Mouse (Mus musculus) liver, postnatal 0 days (tissue): ENCODE results near the gene Epn3. TPM values are rescaled to one million over a fixed set of nuclear protein-coding genes. Genes with fewer than 3 reads are reported as not detected.

Experiments used
- ATAC-seq: fragments of 200-750 bp; cut with Nextera tagmentation; 2 replicates; pipeline ENCODE4 v1.8.0; 2017; ENCODE audit warnings: mild to moderate bottlenecking, moderate library complexity
- DNase-seq: peaks from one replicate; pipeline ENCODE4 v3.0.0-alpha.2; 2016
- H3K27ac ChIP-seq: fragments of 300-500 bp; sonication (generic); 2 replicates; pipeline ENCODE4 v1.5.1; 2014; ENCODE audit warnings: antibody characterized with exemption, moderate library complexity, mild to moderate bottlenecking, low read depth
- H3K27me3 ChIP-seq: fragments of 300-500 bp; sonication (generic); 2 replicates; pipeline ENCODE4 v1.6.1; 2014; ENCODE audit warnings: low read length, control low read depth, mixed read lengths; ENCODE audit not compliant: insufficient read depth
- H3K36me3 ChIP-seq: fragments of 300-500 bp; sonication (generic); replicated peaks from 2 replicates; pipeline ENCODE4 v1.6.1; 2014; ENCODE audit warnings: mild to moderate bottlenecking, control low read depth, low read length, moderate library complexity, mixed read lengths; ENCODE audit not compliant: insufficient read depth
- H3K4me1 ChIP-seq: fragments of 300-500 bp; sonication (generic); 2 replicates; pipeline ENCODE4 v1.6.1; 2014; ENCODE audit warnings: antibody characterized with exemption, mild to moderate bottlenecking, control low read depth; ENCODE audit not compliant: insufficient read depth
- H3K4me2 ChIP-seq: fragments of 300-500 bp; sonication (generic); 2 replicates; pipeline ENCODE4 v1.6.1; 2014; ENCODE audit warnings: low read depth, mild to moderate bottlenecking, low read length, moderate library complexity, mixed read lengths
- H3K4me3 ChIP-seq: fragments of 300-500 bp; sonication (generic); 2 replicates; pipeline ENCODE4 v1.5.1; 2014; ENCODE audit warnings: low read depth, low read length
- H3K9ac ChIP-seq: fragments of 300-500 bp; sonication (generic); replicated peaks from 2 replicates; pipeline ENCODE4 v1.6.1; 2014; ENCODE audit warnings: mild to moderate bottlenecking, moderate library complexity
- H3K9me3 ChIP-seq: fragments of 300-500 bp; sonication (generic); 2 replicates; pipeline ENCODE4 v1.6.1; 2016; ENCODE audit warnings: mild to moderate bottlenecking, control low read depth, low read length, mixed read lengths
- CTCF ChIP-seq: sonication (generic); IDR thresholded peaks from 2 replicates; pipeline ENCODE4 v1.5.1; 2016; ENCODE audit warnings: antibody characterized with exemption, low read depth
- EP300 ChIP-seq: IDR thresholded peaks from 2 replicates; pipeline ENCODE4 v1.6.1; 2016; ENCODE audit warnings: antibody characterized with exemption, low read depth, mild to moderate bottlenecking
- WGBS: fragments of 180-500 bp; shearing (Covaris S2); extraction: QIAGEN DNeasy Blood & Tissue Kit; methylation state at CpG from one replicate; pipeline ENCODE4 v1.1.7; 2014; ENCODE audit not compliant: insufficient replicate concordance; 5-methylcytosine and 5-hydroxymethylcytosine counted together
- polyA plus RNA-seq: library from polyadenylated mRNA; unstranded; fragments of >200 nt; fragmentation: Nextera tagmentation; extraction: Ambion mirVana; gene quantifications from 2 replicates; pipeline ENCODE4 v1.2.1, GENCODE M21; 2015

Epn3 gene
- polyA plus RNA-seq, 1 experiment from 2014 or later, result 0.21 TPM

DNA sequence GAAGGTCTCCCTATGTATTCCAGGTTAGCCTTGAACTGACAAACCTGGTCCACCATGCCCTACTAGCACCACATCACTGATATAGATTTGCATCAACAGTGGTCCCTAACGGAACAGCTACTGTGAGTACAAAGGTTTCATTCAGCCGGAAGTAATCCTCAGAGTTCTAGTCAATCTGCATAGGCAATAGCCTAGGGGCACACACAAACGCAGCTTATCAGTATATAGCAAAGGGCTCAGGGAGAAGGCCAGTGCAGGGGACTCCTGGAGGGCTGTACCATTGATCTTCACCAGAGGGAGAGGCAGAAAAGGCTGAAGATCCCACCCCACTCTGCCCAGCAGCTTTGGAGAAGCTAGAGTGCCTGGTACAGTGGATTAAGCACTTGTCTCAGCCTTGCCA lies 52.8 kb downstream of the Epn3 start:
- 34% methylated on average over 3 of the region's 3 CpGs for WGBS
- no peak for ATAC-seq
- no peak overlapping the region for H3K4me2 ChIP-seq
- H3K4me3 ChIP-seq, result no peak overlapping the region
- H3K36me3 ChIP-seq, result no peaks in the 10 kb centered on the region
- H3K9ac ChIP-seq, result no peak overlapping the region
- H3K27me3 ChIP-seq, result 0 out of 2 replicates have a peak, but pooled peaks cover 4% of the 10 kb centered on the region
- no peak for TF ChIP-seq CTCF
- TF ChIP-seq EP300, result no peak
- no peaks in the 10 kb centered on the region for H3K4me1 ChIP-seq
- DNase-seq, result no peak
- no peaks in the 10 kb centered on the region for H3K9me3 ChIP-seq
- no peak overlapping the region for H3K27ac ChIP-seq

DNA sequence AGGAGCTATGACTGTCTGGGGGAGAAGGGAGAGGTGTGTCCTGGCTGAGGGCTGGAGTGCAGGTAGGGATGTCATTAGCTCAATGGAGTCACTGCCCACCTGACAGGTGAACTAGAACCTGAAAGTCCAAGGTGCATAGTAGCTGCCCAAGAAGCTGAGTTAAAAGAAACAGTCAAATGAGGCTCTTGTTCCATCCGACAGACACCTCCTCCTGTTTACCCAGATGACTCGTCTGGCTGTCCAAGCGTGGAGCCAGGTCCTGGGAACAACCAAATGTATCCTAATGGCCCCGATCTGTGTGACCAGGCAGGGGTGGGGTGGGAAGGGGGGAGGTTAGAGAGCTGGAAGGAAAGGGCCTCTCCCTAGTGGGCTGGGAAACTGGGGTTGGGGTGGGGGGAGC lies 54.5 kb downstream of the Epn3 start:
- ATAC-seq, result no peak

DNA sequence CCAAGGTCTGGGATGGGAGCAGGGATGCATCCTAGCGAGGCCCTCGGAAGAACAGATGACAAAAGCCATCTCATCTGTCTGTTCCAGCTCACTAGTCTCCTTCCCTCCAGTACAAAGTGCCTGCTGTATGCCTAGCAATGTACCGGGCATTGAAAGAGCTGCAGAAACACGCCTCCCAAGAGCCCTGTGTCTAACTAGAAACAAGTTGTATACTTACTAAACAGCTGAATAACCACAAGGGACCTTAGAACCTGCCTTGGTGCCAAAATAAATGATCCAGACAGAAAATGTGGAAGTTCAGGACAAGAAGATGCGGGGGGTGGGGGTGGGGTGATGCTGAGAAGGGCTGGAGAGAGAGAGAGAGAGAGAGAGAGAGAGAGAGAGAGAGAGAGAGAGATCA lies 54.9 kb downstream of the Epn3 start:
- no peak for ATAC-seq
- no peak overlapping the region for H3K4me3 ChIP-seq
- H3K9ac ChIP-seq, result no peak overlapping the region
- TF ChIP-seq CTCF, result no peak
- H3K27me3 ChIP-seq, result 0 out of 2 replicates have a peak, but pooled peaks cover 4% of the 10 kb centered on the region
- no peaks in the 10 kb centered on the region for H3K9me3 ChIP-seq
- H3K27ac ChIP-seq, result no peak overlapping the region
- no peak overlapping the region for H3K4me2 ChIP-seq
- H3K4me1 ChIP-seq, result no peaks in the 10 kb centered on the region
- WGBS, result 63% methylated on average over 5 of the region's 5 CpGs
- H3K36me3 ChIP-seq, result no peaks in the 10 kb centered on the region
- DNase-seq, result no peak

More for the DNA sequence above, 54.5 kb downstream of the Epn3 start:
- no peak overlapping the region for H3K9ac ChIP-seq
- TF ChIP-seq EP300, result no peak
- TF ChIP-seq CTCF, result no peak
- H3K27me3 ChIP-seq, result 0 out of 2 replicates have a peak, but pooled peaks cover 4% of the 10 kb centered on the region
- no peak overlapping the region for H3K4me2 ChIP-seq
- WGBS, result 40% methylated on average over 4 of the region's 4 CpGs
- no peaks in the 10 kb centered on the region for H3K36me3 ChIP-seq
- H3K4me3 ChIP-seq, result no peak overlapping the region
- H3K27ac ChIP-seq, result no peak overlapping the region
- no peaks in the 10 kb centered on the region for H3K4me1 ChIP-seq
- H3K9me3 ChIP-seq, result no peaks in the 10 kb centered on the region
- DNase-seq, result no peak

DNA sequence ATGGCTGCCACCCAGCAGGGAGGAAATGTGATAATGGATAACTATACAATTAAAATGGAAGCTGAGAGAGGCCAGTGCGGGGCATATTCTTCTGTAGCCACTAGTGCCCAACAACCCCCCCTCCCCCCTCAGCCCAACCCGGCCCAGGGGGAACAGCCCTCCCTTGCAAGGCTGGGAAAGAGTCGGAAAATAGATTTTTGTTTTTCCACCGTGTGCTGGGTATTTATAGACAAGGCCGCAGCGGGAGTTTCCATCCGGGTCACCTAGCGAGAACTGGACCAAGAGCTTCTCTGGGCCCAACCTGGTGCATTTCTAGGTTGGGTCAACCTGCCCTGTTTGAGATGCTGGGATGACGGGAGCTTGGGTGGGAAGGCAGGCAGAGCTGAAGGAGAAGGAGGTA lies 58.0 kb downstream of the Epn3 start:
- WGBS, result 80% methylated on average over 9 of the region's 9 CpGs
- no peaks in the 10 kb centered on the region for H3K4me1 ChIP-seq
- ATAC-seq (no peak), DNase-seq (no peak)
- H3K27me3 ChIP-seq, result 0 out of 2 replicates have a peak, but pooled peaks cover 4% of the 10 kb centered on the region
- no peak overlapping the region for H3K9ac ChIP-seq
- no peak for TF ChIP-seq CTCF
- no peak for TF ChIP-seq EP300
- no peak overlapping the region for H3K27ac ChIP-seq
- no peaks in the 10 kb centered on the region for H3K9me3 ChIP-seq
- H3K36me3 ChIP-seq, result no peaks in the 10 kb centered on the region
- H3K4me3 ChIP-seq, result no peak overlapping the region
- no peak overlapping the region for H3K4me2 ChIP-seq

DNA sequence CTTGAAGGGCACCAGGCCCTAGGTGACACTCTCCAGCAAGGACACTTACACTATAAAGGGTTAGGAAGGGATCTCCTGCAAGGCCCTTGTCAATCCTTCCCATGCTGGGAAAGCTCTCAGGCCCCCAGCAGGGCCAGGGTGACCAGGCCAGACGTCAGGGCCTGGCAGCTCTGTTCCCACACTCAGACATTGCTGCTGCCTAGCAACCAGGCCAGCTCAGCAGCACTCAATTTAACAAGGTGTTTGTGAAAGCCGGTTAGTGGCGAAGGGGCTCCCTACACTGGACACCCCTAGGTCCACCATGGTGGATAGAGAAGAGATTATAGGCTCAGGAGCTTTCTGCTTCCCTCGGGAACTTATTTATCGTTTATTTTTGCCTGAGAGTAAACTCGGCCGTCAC lies 58.7 kb downstream of the Epn3 start:
- H3K27ac ChIP-seq, result no peak overlapping the region
- TF ChIP-seq CTCF (no peak), EP300 (no peak)
- H3K27me3 ChIP-seq, result 0 out of 2 replicates have a peak, but pooled peaks cover 4% of the 10 kb centered on the region
- H3K4me1 ChIP-seq, result no peaks in the 10 kb centered on the region
- no peak overlapping the region for H3K4me3 ChIP-seq
- WGBS, result 61% methylated on average over 7 of the region's 7 CpGs
- H3K4me2 ChIP-seq, result no peak overlapping the region
- ATAC-seq, result no peak
- no peaks in the 10 kb centered on the region for H3K9me3 ChIP-seq
- no peaks in the 10 kb centered on the region for H3K36me3 ChIP-seq
- no peak overlapping the region for H3K9ac ChIP-seq
- no peak for DNase-seq

DNA sequence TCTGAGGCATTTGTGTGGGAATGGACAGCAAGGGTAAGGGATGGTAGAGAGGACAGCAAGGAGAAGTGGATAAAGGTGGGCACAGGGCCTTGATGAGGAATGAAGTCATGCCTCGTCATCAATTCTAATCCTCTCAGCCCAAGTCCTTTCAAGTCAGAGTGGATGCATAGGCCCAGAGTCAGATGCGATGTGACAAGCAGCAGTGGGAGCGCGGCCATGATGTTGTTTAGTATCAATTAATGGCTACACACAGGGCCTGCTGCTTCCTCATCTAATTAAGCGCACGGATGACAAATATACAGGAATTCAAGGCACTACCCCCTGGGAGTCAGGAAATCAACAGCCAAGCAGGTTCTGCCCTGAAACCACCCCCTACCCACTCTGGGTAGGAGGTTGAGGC lies 59.4 kb downstream of the Epn3 start:
- Histone ChIP-seq H3K27ac (no peak overlapping the region), H3K27me3 (0 out of 2 replicates have a peak, but pooled peaks cover 2% of the 10 kb centered on the region), H3K36me3 (no peaks in the 10 kb centered on the region), H3K9ac (no peak overlapping the region), H3K9me3 (no peaks in the 10 kb centered on the region), H3K4me2 (no peak overlapping the region), H3K4me1 (no peaks in the 10 kb centered on the region), H3K4me3 (no peak overlapping the region)
- ATAC-seq, result no peak
- 89% methylated on average over 6 of the region's 6 CpGs for WGBS
- no peak for DNase-seq
- TF ChIP-seq EP300 (no peak), CTCF (no peak)

Other genes starting within 250 kb of the Epn3 start
- 0.42 and 0.43 TPM in 2 replicates for gene Gm21885, start 218.1 kb downstream of the Epn3 start, polyA plus RNA-seq
- gene Luc7l3, start 178.0 kb downstream of the Epn3 start, polyA plus RNA-seq, result 35.8 and 36.5 TPM in 2 replicates
- gene Ankrd40, start 172.0 kb downstream of the Epn3 start, polyA plus RNA-seq, result 8.5 and 9.5 TPM in 2 replicates
- gene Abcc3, start 107.0 kb downstream of the Epn3 start, polyA plus RNA-seq, result 6.7 and 8.3 TPM in 2 replicates
- gene Cacna1g, start 25.8 kb downstream of the Epn3 start, polyA plus RNA-seq, result 0.14 and 0.29 TPM in 2 replicates
- not detected in 2 replicates for gene Spata20, start 13.8 kb downstream of the Epn3 start, polyA plus RNA-seq
- gene Mycbpap, start 21.8 kb upstream of the Epn3 start, polyA plus RNA-seq, result 0.13 TPM in 1 of 2 replicates, not detected in the other
- gene Rsad1, start 49.3 kb upstream of the Epn3 start, polyA plus RNA-seq, result 1.7 and 1.9 TPM in 2 replicates
- 0.14 TPM in 2 replicates for gene Chad, start 65.1 kb upstream of the Epn3 start, polyA plus RNA-seq
- 4.2 and 4.4 TPM in 2 replicates for gene Acsf2, start 101.9 kb upstream of the Epn3 start, polyA plus RNA-seq
- gene Lrrc59, start 129.8 kb upstream of the Epn3 start, polyA plus RNA-seq, result 51.7 and 57.0 TPM in 2 replicates
- 73.2 and 81.4 TPM in 2 replicates for gene Mrpl27, start 153.8 kb upstream of the Epn3 start, polyA plus RNA-seq
- gene Eme1, start 154.0 kb upstream of the Epn3 start, polyA plus RNA-seq, result 4.5 and 4.9 TPM in 2 replicates
- gene Xylt2, start 177.5 kb upstream of the Epn3 start, polyA plus RNA-seq, result 2.7 and 2.9 TPM in 2 replicates
- gene Gm11541, start 204.5 kb upstream of the Epn3 start, polyA plus RNA-seq, result not detected in 2 replicates
- gene Cdc34b, start 241.8 kb upstream of the Epn3 start, polyA plus RNA-seq, result 0.09 TPM in 1 of 2 replicates, not detected in the other